Mouse (Mus musculus): ENCODE measurements around the gene Dnmt3l.
"Not testable (repeated sequence)": the region's sequence is repeated elsewhere in the genome, so short reads cannot be mapped to it uniquely, and the experiment has no call there.

Dnmt3l gene

GRCm38 (mm10) chr10:78041647-78042046, at the start of gene Dnmt3l:
Dnmt3l (plus strand) TSS chr10:78041947.
- DNase-seq (ENCODE audit: extremely low spot score), result no peak

GRCm38 (mm10) chr10:77995639-77996038, 46.1 kb upstream of the Dnmt3l start:
- DNase-seq (ENCODE audit: extremely low spot score), result no peak

- DNase-seq (ENCODE audit: extremely low spot score), result no peak
Measured at GRCm38 (mm10) chr10:78000200-78000599, 41.5 kb upstream of the Dnmt3l start.

- no peak for DNase-seq (ENCODE audit: extremely low spot score)
Measured at GRCm38 (mm10) chr10:78001796-78002195, 40.0 kb upstream of the Dnmt3l start.

- no peak for DNase-seq (ENCODE audit: extremely low spot score)
Measured at GRCm38 (mm10) chr10:78002316-78002715, 39.4 kb upstream of the Dnmt3l start.

- DNase-seq (ENCODE audit: extremely low spot score), result no peak
Measured at GRCm38 (mm10) chr10:78004479-78005100, 37.2 kb upstream of the Dnmt3l start.

- no peak for DNase-seq (ENCODE audit: extremely low spot score)
Measured at GRCm38 (mm10) chr10:78005791-78006438, 35.8 kb upstream of the Dnmt3l start.

- DNase-seq (ENCODE audit: extremely low spot score), result no peak
Measured at GRCm38 (mm10) chr10:78007203-78007602, 34.5 kb upstream of the Dnmt3l start.

GRCm38 (mm10) chr10:78008169-78008568, 33.6 kb upstream of the Dnmt3l start:
- DNase-seq (ENCODE audit: extremely low spot score), result no peak

- DNase-seq (ENCODE audit: extremely low spot score), result peak; percentile 99
Measured at GRCm38 (mm10) chr10:78009184-78009944, 32.4 kb upstream of the Dnmt3l start.

- DNase-seq (ENCODE audit: extremely low spot score), result no peak
Measured at GRCm38 (mm10) chr10:78009945-78010293, 31.8 kb upstream of the Dnmt3l start, which contains the start of gene Pfkl. Pfkl (minus strand) TSS chr10:78010083.

GRCm38 (mm10) chr10:78010335-78010734, 31.4 kb upstream of the Dnmt3l start:
- DNase-seq (ENCODE audit: extremely low spot score), result no peak

- not testable (repeated sequence) for DNase-seq (ENCODE audit: extremely low spot score)
Measured at GRCm38 (mm10) chr10:78011116-78011515, 30.6 kb upstream of the Dnmt3l start.

- no peak for DNase-seq (ENCODE audit: extremely low spot score)
Measured at GRCm38 (mm10) chr10:78012661-78013495, 28.9 kb upstream of the Dnmt3l start.

GRCm38 (mm10) chr10:78015489-78015888, 26.3 kb upstream of the Dnmt3l start:
- no peak for DNase-seq (ENCODE audit: extremely low spot score)

GRCm38 (mm10) chr10:78016366-78016765, 25.4 kb upstream of the Dnmt3l start:
- no peak for DNase-seq (ENCODE audit: extremely low spot score)

- DNase-seq (ENCODE audit: extremely low spot score), result peak; percentile 70
Measured at GRCm38 (mm10) chr10:78018797-78019203, 22.9 kb upstream of the Dnmt3l start.

- DNase-seq (ENCODE audit: extremely low spot score), result no peak
Measured at GRCm38 (mm10) chr10:78019291-78019690, 22.5 kb upstream of the Dnmt3l start.

- not testable (repeated sequence) for DNase-seq (ENCODE audit: extremely low spot score)
Measured at GRCm38 (mm10) chr10:78019984-78020383, 21.8 kb upstream of the Dnmt3l start.

- DNase-seq (ENCODE audit: extremely low spot score), result not testable (repeated sequence)
Measured at GRCm38 (mm10) chr10:78025453-78025852, 16.3 kb upstream of the Dnmt3l start.

- DNase-seq (ENCODE audit: extremely low spot score), result peak; percentile 73
Measured at GRCm38 (mm10) chr10:78028129-78028528, 13.6 kb upstream of the Dnmt3l start.

GRCm38 (mm10) chr10:78029080-78029479, 12.7 kb upstream of the Dnmt3l start:
- no peak for DNase-seq (ENCODE audit: extremely low spot score)

All from embryo, embryonic 9.5 days (tissue).